Mouse (Mus musculus) testis, postnatal 10 days (tissue): ENCODE results near the gene Itga11.
"Not testable (repeated sequence)": the region's sequence is repeated elsewhere in the genome, so short reads cannot be mapped to it uniquely, and the experiment has no call there.

Source experiments
- DNase-seq: peaks from one replicate; pipeline ENCODE4 v3.0.0; 2021; ENCODE audit warnings: low spot score

Gene Itga11

GRCm38 (mm10) chr9:62817828-62818614, 140.4 kb downstream of the Itga11 start:
- no peak for DNase-seq

GRCm38 (mm10) chr9:62819494-62819893, 141.9 kb downstream of the Itga11 start:
- no peak for DNase-seq

- not testable (repeated sequence) for DNase-seq
Measured at GRCm38 (mm10) chr9:62819910-62820309, 142.3 kb downstream of the Itga11 start.

- DNase-seq, result no peak
Measured at GRCm38 (mm10) chr9:62820829-62821228, 143.2 kb downstream of the Itga11 start.

- DNase-seq, result no peak
Measured at GRCm38 (mm10) chr9:62821811-62822210, 144.2 kb downstream of the Itga11 start.

GRCm38 (mm10) chr9:62825791-62826393, 148.3 kb downstream of the Itga11 start:
- DNase-seq, result no peak

- DNase-seq, result no peak
Measured at GRCm38 (mm10) chr9:62826456-62826855, 148.8 kb downstream of the Itga11 start.

GRCm38 (mm10) chr9:62827939-62828652, 150.5 kb downstream of the Itga11 start:
- no peak for DNase-seq

- DNase-seq, result peak; percentile 97
Measured at GRCm38 (mm10) chr9:62828662-62829086, 151.0 kb downstream of the Itga11 start.

- DNase-seq, result no peak
Measured at GRCm38 (mm10) chr9:62829877-62830276, 152.3 kb downstream of the Itga11 start.
